Mouse (Mus musculus) cerebellum, adult 2 months (tissue): ENCODE data around the gene Zfp991.
"Not testable (repeated sequence)": the region's sequence is repeated elsewhere in the genome, so short reads cannot be mapped to it uniquely, and the experiment has no call there.

ENCODE experiments used
- CTCF ChIP-seq: fragments of 200-500 bp; IDR thresholded peaks from 2 replicates; pipeline ENCODE4 v1.5.1; 2011; ENCODE audit warnings: low read depth, mild to moderate bottlenecking, control low read depth, low read length, moderate library complexity, borderline replicate concordance; ENCODE audit not compliant: insufficient read depth
- POLR2A ChIP-seq: fragments of 200-500 bp; IDR thresholded peaks from 2 replicates; pipeline ENCODE4 v1.6.1; 2011; ENCODE audit warnings: low read length, control low read depth, borderline replicate concordance; ENCODE audit not compliant: insufficient read depth

DNA sequence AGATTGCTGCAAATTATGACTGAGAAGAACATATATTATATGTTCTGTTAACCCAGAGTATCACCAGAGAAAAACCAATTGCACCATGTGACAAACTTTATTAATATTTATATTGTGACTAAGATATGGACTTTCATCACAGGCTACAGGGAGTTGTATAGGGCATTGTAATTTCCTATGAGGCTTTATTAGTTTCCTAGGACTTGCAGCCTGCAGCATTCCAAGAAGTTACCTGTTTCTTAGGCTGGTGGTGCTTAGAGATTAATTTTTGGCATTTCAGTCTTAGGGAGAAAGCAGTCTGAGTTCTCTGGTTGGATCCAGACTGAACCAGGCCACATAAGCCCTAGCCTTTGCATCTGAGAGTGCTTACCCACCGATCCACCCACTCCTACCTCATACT is 82.4 kb downstream of the Zfp991 start:
- TF ChIP-seq CTCF, POLR2A: not testable (repeated sequence)
